Mouse (Mus musculus) telencephalon, adult 2 months (tissue): ENCODE measurements around the gene Cyb561d2.
A peak's percentile ranks its signal among the peaks of the same experiment; 100 is the strongest.

Experiments
- DNase-seq: peaks from one replicate; pipeline ENCODE4 v3.0.0-alpha.2; 2011; ENCODE audit warnings: low read depth, low spot score

The Cyb561d2 gene

GRCm38 (mm10) chr9:107550491-107551116 lies 8.6 kb upstream of the Cyb561d2 start:
- no peak for DNase-seq

GRCm38 (mm10) chr9:107549297-107550074 lies 7.5 kb upstream of the Cyb561d2 start:
- DNase-seq, result no peak

GRCm38 (mm10) chr9:107548820-107549219 lies 6.8 kb upstream of the Cyb561d2 start:
- DNase-seq, result no peak

- no peak for DNase-seq
Measured at GRCm38 (mm10) chr9:107547957-107548356, 6.0 kb upstream of the Cyb561d2 start.

- peak; percentile 82 for DNase-seq
Measured at GRCm38 (mm10) chr9:107547026-107547425, 5.0 kb upstream of the Cyb561d2 start, which contains the start of gene Zmynd10. TSS of gene Zmynd10 (plus strand) at chr9:107547298.

- no peak for DNase-seq
Measured at GRCm38 (mm10) chr9:107545602-107546001, 3.6 kb upstream of the Cyb561d2 start.

- no peak for DNase-seq
Measured at GRCm38 (mm10) chr9:107545199-107545598, 3.2 kb upstream of the Cyb561d2 start.

- no peak for DNase-seq
Measured at GRCm38 (mm10) chr9:107544729-107545128, 2.7 kb upstream of the Cyb561d2 start.

- DNase-seq, result no peak
Measured at GRCm38 (mm10) chr9:107544196-107544700, 2.3 kb upstream of the Cyb561d2 start.

GRCm38 (mm10) chr9:107543299-107543698 lies 1.3 kb upstream of the Cyb561d2 start:
- DNase-seq, result no peak

- no peak for DNase-seq
Measured at GRCm38 (mm10) chr9:107542721-107543120, 728 bp upstream of the Cyb561d2 start.

GRCm38 (mm10) chr9:107542352-107542686 lies 326 bp upstream of the Cyb561d2 start:
- no peak for DNase-seq

- DNase-seq, result no peak
Measured at GRCm38 (mm10) chr9:107541005-107541404, 988 bp downstream of the Cyb561d2 start.

- DNase-seq, result no peak
Measured at GRCm38 (mm10) chr9:107540420-107540819, 1.6 kb downstream of the Cyb561d2 start.

- no peak for DNase-seq
Measured at GRCm38 (mm10) chr9:107539940-107540339, 2.1 kb downstream of the Cyb561d2 start.

GRCm38 (mm10) chr9:107538711-107539110 lies 3.3 kb downstream of the Cyb561d2 start:
- no peak for DNase-seq

GRCm38 (mm10) chr9:107538231-107538630 lies 3.8 kb downstream of the Cyb561d2 start:
- DNase-seq, result no peak

- DNase-seq, result no peak
Measured at GRCm38 (mm10) chr9:107534408-107535202, 7.4 kb downstream of the Cyb561d2 start.

- DNase-seq, result peak; percentile 99
Measured at GRCm38 (mm10) chr9:107533791-107534407, 8.1 kb downstream of the Cyb561d2 start, which contains the start of gene Tmem115. TSS of gene Tmem115 (plus strand) at chr9:107533945.

GRCm38 (mm10) chr9:107526198-107527026 lies 15.6 kb downstream of the Cyb561d2 start:
- no peak for DNase-seq

- DNase-seq, result no peak
Measured at GRCm38 (mm10) chr9:107522400-107522711, 19.6 kb downstream of the Cyb561d2 start.
